ENCODE assay signal across 9 mouse cellular contexts in genomic region chr12:8969828-8970227, GRCm38 (mm10). TPM values are rescaled to one million over a fixed set of nuclear protein-coding genes. Genes with fewer than 3 reads are reported as not detected.
DNase-seq lines count a peak whose midpoint lies in the region; ATAC-seq lines count a peak whose summit lies in the region.
"Had no signal": no experiment of that assay in that cellular context is flagged by ENCODE, and none has a peak within 500 bp of the region (broad histone marks: within the 10 kb centered on the region; RNA-seq: fewer than 3 reads in every experiment).

No protein-coding gene starts in this region.

- no peak overlapping the region for H3K4me2 ChIP-seq in neural tube, embryonic 15.5 days

- no peak overlapping the region for H3K27ac ChIP-seq in neural tube, embryonic 15.5 days (replicated peaks)

- H3K9ac ChIP-seq in neural tube, embryonic 15.5 days (replicated peaks) = no peak overlapping the region

- H3K9me3 ChIP-seq in neural tube, embryonic 15.5 days (replicated peaks) = no peaks in the 10 kb centered on the region
- H3K9me3 ChIP-seq: G1E had no signal

- H3K27me3 ChIP-seq in neural tube, embryonic 15.5 days (replicated peaks) = no peaks in the 10 kb centered on the region

- no peak for ATAC-seq in neural tube, embryonic 15.5 days (ENCODE audit: low FRiP score)
- no peak for ATAC-seq in erythroblast, adult 5-6 weeks (replicated peaks; ENCODE audit: low FRiP score, poor library complexity, severe bottlenecking)

- WGBS in neural tube, embryonic 15.5 days = 50% methylated on average over 9 of the region's 9 CpGs

- H3K4me3 ChIP-seq in neural tube, embryonic 15.5 days (replicated peaks) = no peak overlapping the region

- peak; percentile 49 for DNase-seq in neural tube, embryonic 10.5 days (ENCODE audit: extremely low spot score, low spot score)
- peak; percentile 28 to 35 for DNase-seq in gastrocnemius, postnatal 4 days (ENCODE audit: low spot score in 2 of 2)
- peak; percentile 49 to 63 for DNase-seq in kidney, adult 8-10 months
- peak; percentile 87 for DNase-seq in mesoderm, embryonic 11.5 days (ENCODE audit: low read depth, low spot score)
- no peak for DNase-seq in ovary, adult 18-20 months (ENCODE audit: low spot score)
- no peak for DNase-seq in c-Kit-positive CD71-positive TER-119-positive erythroid progenitor cells, embryonic 14.5 days (ENCODE audit: low spot score)

- H3K36me3 ChIP-seq in neural tube, embryonic 15.5 days = no peaks in the 10 kb centered on the region
- H3K36me3 ChIP-seq: G1E had no signal

- peaks cover 11% of the 10 kb centered on the region for H3K4me1 ChIP-seq in neural tube, embryonic 15.5 days

RNA-seq across cellular contexts. Expression of gene Wdr35, which starts 3.9 kb away (rescaled TPM):
- polyA plus RNA-seq in neural tube, embryonic 15.5 days (2015; fragmentation: Nextera tagmentation; extraction: Ambion mirVana) = 19.5 and 20.6 TPM in 2 replicates
- total RNA-seq in gastrocnemius, postnatal 4 days (2021) = 10 to 100 TPM; 14.6 to 17.2 TPM
- 2.9 TPM in 1 of 2 replicates, not detected in the other for total RNA-seq in erythroblast, adult 5-6 weeks (2015; ENCODE audit: low replicate concordance)
- 1.1 TPM in 2 replicates for total RNA-seq in erythroblast, adult 5-6 weeks (2017; ENCODE audit: low replicate concordance)
- polyA plus RNA-seq: G1E had no signal

RNA-seq across cellular contexts. Expression of gene Matn3, which starts 22.1 kb away (rescaled TPM):
- polyA plus RNA-seq in neural tube, embryonic 15.5 days (2015; fragmentation: Nextera tagmentation; extraction: Ambion mirVana) = 1.8 and 2.7 TPM in 2 replicates
- total RNA-seq in gastrocnemius, postnatal 4 days (2021) = under 1 TPM; 0.21 to 0.39 TPM
- total RNA-seq in erythroblast, adult 5-6 weeks (2015; ENCODE audit: low replicate concordance) = not detected in 2 replicates
- not detected in 2 replicates for total RNA-seq in erythroblast, adult 5-6 weeks (2017; ENCODE audit: low replicate concordance)
- polyA plus RNA-seq: G1E had no signal

RNA-seq across cellular contexts. Expression of gene Laptm4a, which starts 48.4 kb away (rescaled TPM):
- polyA plus RNA-seq in neural tube, embryonic 15.5 days (2015; fragmentation: Nextera tagmentation; extraction: Ambion mirVana) = 197 and 217 TPM in 2 replicates
- total RNA-seq in gastrocnemius, postnatal 4 days (2021) = 100 to 1,000 TPM; 425 to 463 TPM
- total RNA-seq in erythroblast, adult 5-6 weeks (2015; ENCODE audit: low replicate concordance) = 82.0 and 92.8 TPM in 2 replicates
- total RNA-seq in erythroblast, adult 5-6 weeks (2017; ENCODE audit: low replicate concordance) = 120 and 147 TPM in 2 replicates

RNA-seq across cellular contexts. Expression of gene Ttc32, which starts 60.0 kb away (rescaled TPM):
- polyA plus RNA-seq in neural tube, embryonic 15.5 days (2015; fragmentation: Nextera tagmentation; extraction: Ambion mirVana) = 8.9 and 13.0 TPM in 2 replicates
- total RNA-seq in gastrocnemius, postnatal 4 days (2021) = 10 to 100 TPM in 1 of 2 experiments, 1 to 10 TPM in 1; 9.6 to 11.7 TPM
- total RNA-seq in erythroblast, adult 5-6 weeks (2015; ENCODE audit: low replicate concordance) = 6.9 and 7.5 TPM in 2 replicates
- 3.1 and 6.6 TPM in 2 replicates for total RNA-seq in erythroblast, adult 5-6 weeks (2017; ENCODE audit: low replicate concordance)
- polyA plus RNA-seq: G1E had no signal

Comparison
In these comparisons a context has a peak if more than half of its experiments do, and no peak if none do; other contexts are left out.
1. DNase-seq: peak in neural tube, embryonic 10.5 days (single experiment), gastrocnemius, postnatal 4 days (2 of 2), kidney, adult 8-10 months (2 of 2) and mesoderm, embryonic 11.5 days (single experiment); none in ovary, adult 18-20 months (single experiment) and c-Kit-positive CD71-positive TER-119-positive erythroid progenitor cells, embryonic 14.5 days (single experiment).